Mouse (Mus musculus) heart, postnatal 0 days (tissue): Measurements from ENCODE around the gene Stra6l. TPM values are rescaled to one million over a fixed set of nuclear protein-coding genes. Genes with fewer than 3 reads are reported as not detected.

Experiments used
- ATAC-seq: fragments of 200-750 bp; cut with Nextera tagmentation; 2 replicates; pipeline ENCODE4 v1.8.0; 2017; ENCODE audit warnings: low read depth, moderate number of reproducible peaks, moderate library complexity; ENCODE audit not compliant: insufficient read depth
- DNase-seq: peaks from one replicate; pipeline ENCODE4 v3.0.0-alpha.2; 2016; ENCODE audit warnings: low spot score
- H3K27ac ChIP-seq: fragments of 300-500 bp; sonication (generic); 2 replicates; pipeline ENCODE4 v1.5.1; 2014; ENCODE audit warnings: low read depth, mild to moderate bottlenecking
- H3K27me3 ChIP-seq: fragments of 300-500 bp; sonication (generic); 2 replicates; pipeline ENCODE4 v1.6.1; 2014; ENCODE audit warnings: low read length, mixed read lengths; ENCODE audit not compliant: control insufficient read depth, insufficient read depth
- H3K36me3 ChIP-seq: fragments of 300-500 bp; sonication (generic); replicated peaks from 2 replicates; pipeline ENCODE4 v1.6.1; 2014; ENCODE audit warnings: low read length, mixed read lengths; ENCODE audit not compliant: control insufficient read depth, insufficient read depth
- H3K4me1 ChIP-seq: fragments of 300-500 bp; sonication (generic); 2 replicates; pipeline ENCODE4 v1.6.1; 2014; ENCODE audit warnings: antibody characterized with exemption; ENCODE audit not compliant: control insufficient read depth, insufficient read depth
- H3K4me2 ChIP-seq: fragments of 300-500 bp; sonication (generic); 2 replicates; pipeline ENCODE4 v1.6.1; 2014; ENCODE audit warnings: low read depth, mild to moderate bottlenecking, low read length, moderate library complexity
- H3K4me3 ChIP-seq: fragments of 300-500 bp; sonication (generic); 2 replicates; pipeline ENCODE4 v1.5.1; 2014; ENCODE audit warnings: low read depth, low read length
- H3K9ac ChIP-seq: fragments of 300-500 bp; sonication (generic); replicated peaks from 2 replicates; pipeline ENCODE4 v1.6.1; 2014; ENCODE audit warnings: low read depth, low read length, mixed read lengths
- H3K9me3 ChIP-seq: fragments of 300-500 bp; sonication (generic); replicated peaks from 2 replicates; pipeline ENCODE4 v1.6.1; 2016; ENCODE audit warnings: low read length; ENCODE audit not compliant: control insufficient read depth
- CTCF ChIP-seq: IDR thresholded peaks from 2 replicates; pipeline ENCODE4 v1.5.1; 2016; ENCODE audit warnings: antibody characterized with exemption, control low read depth, low read depth
- EP300 ChIP-seq: IDR thresholded peaks from 2 replicates; pipeline ENCODE4 v1.6.1; 2016; ENCODE audit warnings: antibody characterized with exemption, low read depth
- WGBS: fragments of 180-500 bp; shearing (Covaris S2); extraction: QIAGEN DNeasy Blood & Tissue Kit; methylation state at CpG from one replicate; pipeline ENCODE4 v1.1.7; 2014; 5-methylcytosine and 5-hydroxymethylcytosine counted together
- polyA plus RNA-seq: library from polyadenylated mRNA; unstranded; fragments of >200 nt; fragmentation: Nextera tagmentation; extraction: Ambion mirVana; gene quantifications from 2 replicates; pipeline ENCODE4 v1.2.1, GENCODE M21; 2015
- total RNA-seq: library from RNA; depleted of rRNA; stranded (reverse); fragments of >200 nt; gene quantifications from 2 replicates; pipeline ENCODE4 v1.2.3, GENCODE M21; 2014; ENCODE audit warnings: low replicate concordance

The Stra6l gene
- total and polyA plus RNA-seq, 2 experiments from 2014 or later: 0.12 TPM; not detected in 1

DNA sequence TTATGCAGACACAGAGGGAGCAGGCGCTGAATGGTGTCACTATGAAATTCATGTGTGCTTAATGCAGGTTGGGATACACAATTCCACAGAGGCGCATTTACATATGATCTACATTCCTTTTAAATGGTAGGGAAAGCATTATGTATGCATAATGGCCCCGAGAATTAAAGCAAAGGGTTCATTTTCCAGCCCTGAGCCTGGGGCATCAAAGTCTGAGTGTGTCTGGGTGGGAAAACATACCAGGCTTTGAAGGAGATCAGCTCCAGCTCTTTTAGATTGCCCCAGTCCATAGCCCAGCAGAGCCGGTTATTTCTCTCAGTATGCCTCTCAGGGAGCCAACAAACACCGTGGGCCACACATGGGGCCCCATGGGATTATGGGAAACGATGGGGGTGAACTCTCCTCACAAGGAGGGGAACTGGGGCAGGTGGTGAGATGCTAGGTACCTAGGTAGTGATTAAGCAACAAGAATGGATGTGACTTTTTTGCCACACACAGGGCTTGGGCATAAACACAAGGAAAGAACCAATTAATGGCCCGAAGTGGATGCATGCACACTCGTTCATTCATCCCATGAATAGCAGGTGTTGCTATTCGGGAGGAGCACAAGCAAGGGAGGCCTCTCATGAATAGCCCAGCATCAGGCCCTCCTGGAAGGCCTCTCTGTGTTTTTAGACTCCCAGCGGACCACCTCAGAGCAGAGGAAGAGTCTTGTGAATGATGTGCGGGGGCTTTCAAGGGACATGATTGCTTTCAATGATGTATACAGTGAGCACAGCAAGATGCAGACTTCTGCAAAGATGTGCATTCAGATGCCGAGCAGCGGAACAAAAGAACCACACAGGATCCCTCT, 18.3 kb upstream of the Stra6l start:
- Histone ChIP-seq H3K27ac (no peak overlapping the region), H3K4me3 (no peak overlapping the region), H3K36me3 (no peaks in the 10 kb centered on the region), H3K9ac (no peak overlapping the region), H3K9me3 (no peaks in the 10 kb centered on the region), H3K4me1 (no peaks in the 10 kb centered on the region), H3K27me3 (peaks cover 35% of the 10 kb centered on the region), H3K4me2 (no peak overlapping the region)
- WGBS: 70% methylated on average over 13 of the region's 13 CpGs
- ATAC-seq (no peak), DNase-seq (no peak)
- TF ChIP-seq CTCF: no peak
- TF ChIP-seq EP300: no peak

DNA sequence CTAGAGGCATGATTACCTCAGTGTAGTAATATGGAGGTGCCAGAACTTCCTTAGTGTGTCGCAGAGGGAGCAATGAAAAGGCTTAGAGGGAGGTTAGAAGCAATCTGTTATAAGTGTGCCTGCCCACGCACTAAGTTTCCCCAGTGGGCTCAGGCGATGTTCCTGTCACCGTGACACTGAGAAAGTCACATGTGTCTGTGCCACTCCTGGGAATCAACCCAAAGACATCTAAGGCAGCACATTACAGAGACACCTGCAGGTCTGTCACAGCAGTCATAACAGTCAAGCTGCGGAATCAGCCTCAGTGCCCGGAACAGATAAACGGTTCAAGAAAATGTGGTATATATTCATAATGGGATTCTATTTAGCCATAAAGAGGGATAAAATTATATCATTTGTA, 16.5 kb upstream of the Stra6l start:
- Histone ChIP-seq H3K27me3 (peaks cover 17% of the 10 kb centered on the region), H3K9me3 (no peaks in the 10 kb centered on the region), H3K4me2 (no peak overlapping the region), H3K36me3 (no peaks in the 10 kb centered on the region), H3K4me1 (no peaks in the 10 kb centered on the region), H3K4me3 (no peak overlapping the region), H3K27ac (no peak overlapping the region), H3K9ac (no peak overlapping the region)
- 76% methylated on average over 7 of the region's 7 CpGs for WGBS
- no peak for TF ChIP-seq EP300
- no peak for TF ChIP-seq CTCF
- DNase-seq: no peak
- ATAC-seq: no peak

GRCm38 (mm10) chr4:45833461-45833860, 15.0 kb upstream of the Stra6l start:
- H3K27ac ChIP-seq: no peak overlapping the region
- peaks cover 3% of the 10 kb centered on the region; the same call in 1 of the 2 replicates for H3K27me3 ChIP-seq
- ATAC-seq: no peak
- no peaks in the 10 kb centered on the region for H3K36me3 ChIP-seq
- no peak overlapping the region for H3K4me2 ChIP-seq
- H3K9ac ChIP-seq: no peak overlapping the region
- DNase-seq: no peak
- 58% methylated on average over 5 of the region's 5 CpGs for WGBS
- H3K4me3 ChIP-seq: no peak overlapping the region
- TF ChIP-seq CTCF: no peak
- no peak for TF ChIP-seq EP300
- no peaks in the 10 kb centered on the region for H3K9me3 ChIP-seq
- no peaks in the 10 kb centered on the region for H3K4me1 ChIP-seq

DNA sequence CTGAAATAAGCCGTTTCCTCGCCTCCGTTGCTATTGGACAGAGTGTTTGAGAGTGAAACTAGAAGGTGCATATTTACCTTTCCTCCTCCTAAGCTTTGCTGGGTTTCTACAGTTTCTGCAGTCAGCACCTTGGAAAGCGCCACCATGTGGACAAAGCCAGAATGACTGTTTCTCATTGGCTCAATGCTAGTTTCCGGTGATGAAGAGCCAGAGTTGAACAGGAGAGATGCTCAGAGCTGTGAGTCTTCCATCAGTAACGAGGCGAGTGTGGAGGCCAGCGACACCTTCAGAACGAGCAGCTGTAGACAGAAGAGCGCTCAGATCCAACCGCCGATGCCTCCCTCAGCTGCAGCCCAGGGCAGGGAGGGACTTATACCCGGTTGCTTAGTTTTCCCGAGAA, 4.1 kb upstream of the Stra6l start:
- WGBS: 48% methylated on average over 14 of the region's 14 CpGs
- Histone ChIP-seq H3K27me3 (0 out of 2 replicates have a peak, but pooled peaks cover 4% of the 10 kb centered on the region), H3K9me3 (no peaks in the 10 kb centered on the region), H3K4me1 (no peaks in the 10 kb centered on the region), H3K36me3 (no peaks in the 10 kb centered on the region), H3K9ac (no peak overlapping the region), H3K4me2 (no peak overlapping the region), H3K27ac (no peak overlapping the region), H3K4me3 (no peak overlapping the region)
- ATAC-seq (no peak), DNase-seq (no peak)
- TF ChIP-seq CTCF (peak; percentile 73), EP300 (no peak)

DNA sequence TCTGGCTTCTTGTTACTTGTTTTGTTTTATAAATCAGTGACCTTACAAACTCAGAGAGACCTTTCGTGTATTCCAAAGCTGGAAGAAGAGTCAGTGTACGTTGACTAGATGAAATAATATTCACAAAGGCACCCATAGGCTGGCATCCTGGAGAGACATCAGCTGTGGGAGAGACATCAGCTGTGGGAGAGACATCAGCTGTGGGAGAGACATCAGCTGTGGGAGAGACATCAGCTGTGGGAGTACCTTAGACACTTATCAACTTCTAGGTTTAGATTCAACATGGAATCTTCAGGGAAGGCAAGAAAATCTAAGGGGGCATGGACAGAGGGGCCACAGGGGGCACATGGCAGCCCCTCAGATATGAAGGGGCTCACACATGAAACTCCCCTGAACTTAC, 2.2 kb upstream of the Stra6l start:
- H3K4me1 ChIP-seq: no peaks in the 10 kb centered on the region

More for the DNA sequence above, 2.2 kb upstream of the Stra6l start:
- no peak for TF ChIP-seq CTCF
- TF ChIP-seq EP300: no peak
- DNase-seq: no peak
- Histone ChIP-seq H3K9me3 (no peaks in the 10 kb centered on the region), H3K27ac (no peak overlapping the region), H3K9ac (no peak overlapping the region), H3K4me2 (no peak overlapping the region), H3K36me3 (no peaks in the 10 kb centered on the region), H3K4me3 (no peak overlapping the region), H3K27me3 (0 out of 2 replicates have a peak, but pooled peaks cover 4% of the 10 kb centered on the region)
- no peak for ATAC-seq
- WGBS: 90% methylated on average over 2 of the region's 2 CpGs
